Mouse (Mus musculus): Measurements from ENCODE around the gene Wdr74. TPM values are rescaled to one million over a fixed set of nuclear protein-coding genes. Genes with fewer than 3 reads are reported as not detected.

The Wdr74 gene
- total RNA-seq, 2 experiments from 2014 or later: 52.6 to 53.3 TPM

- DNase-seq (ENCODE audit: low spot score in 2 of 2): peak; percentile 91 to 93
Measured at GRCm38 (mm10) chr19:8741243-8741869, 5.7 kb downstream of the Wdr74 start, which contains the start of gene Stx5a. Gene Stx5a (plus strand): TSS chr19:8741413.

- DNase-seq (ENCODE audit: low spot score in 2 of 2): no peak
Measured at GRCm38 (mm10) chr19:8742176-8742575, 6.5 kb downstream of the Wdr74 start.

- no peak for DNase-seq (ENCODE audit: low spot score in 2 of 2)
Measured at GRCm38 (mm10) chr19:8745382-8745781, 9.8 kb downstream of the Wdr74 start.

GRCm38 (mm10) chr19:8747368-8747767 is 11.7 kb downstream of the Wdr74 start:
- no peak for DNase-seq (ENCODE audit: low spot score in 2 of 2)

- no peak for DNase-seq (ENCODE audit: low spot score in 2 of 2)
Measured at GRCm38 (mm10) chr19:8755652-8756051, 20.0 kb downstream of the Wdr74 start.

GRCm38 (mm10) chr19:8756635-8757387 is 21.2 kb downstream of the Wdr74 start, which contains the start of gene Nxf1:
Gene Nxf1 (plus strand): TSS chr19:8757073.
- DNase-seq (ENCODE audit: low spot score in 2 of 2): peak; percentile 89 to 94

- DNase-seq (ENCODE audit: low spot score in 2 of 2): no peak
Measured at GRCm38 (mm10) chr19:8757471-8757998, 21.9 kb downstream of the Wdr74 start.

GRCm38 (mm10) chr19:8758899-8759298 is 23.3 kb downstream of the Wdr74 start:
- DNase-seq (ENCODE audit: low spot score in 2 of 2): no peak

GRCm38 (mm10) chr19:8760757-8761156 is 25.1 kb downstream of the Wdr74 start:
- no peak for DNase-seq (ENCODE audit: low spot score in 2 of 2)

- no peak for DNase-seq (ENCODE audit: low spot score in 2 of 2)
Measured at GRCm38 (mm10) chr19:8763276-8763675, 27.6 kb downstream of the Wdr74 start.

GRCm38 (mm10) chr19:8765562-8765961 is 29.9 kb downstream of the Wdr74 start:
- DNase-seq (ENCODE audit: low spot score in 2 of 2): no peak

GRCm38 (mm10) chr19:8770567-8771270 is 35.1 kb downstream of the Wdr74 start, which contains the start of gene Tmem223:
Gene Tmem223 (plus strand): TSS chr19:8770996.
- DNase-seq (ENCODE audit: low spot score in 2 of 2): peak; percentile 81 to 84

- no peak for DNase-seq (ENCODE audit: low spot score in 2 of 2)
Measured at GRCm38 (mm10) chr19:8772996-8773395, 37.4 kb downstream of the Wdr74 start.

- no peak for DNase-seq (ENCODE audit: low spot score in 2 of 2)
Measured at GRCm38 (mm10) chr19:8773409-8773808, 37.8 kb downstream of the Wdr74 start.

GRCm38 (mm10) chr19:8774086-8774835 is 38.6 kb downstream of the Wdr74 start, which contains the start of gene Tmem179b:
Gene Tmem179b (minus strand): TSS chr19:8774467.
- peak; percentile 98 for DNase-seq (ENCODE audit: low spot score in 2 of 2)

- DNase-seq (ENCODE audit: low spot score in 2 of 2): no peak
Measured at GRCm38 (mm10) chr19:8774951-8775421, 39.4 kb downstream of the Wdr74 start.

- peak; percentile 83 to 87 for DNase-seq (ENCODE audit: low spot score in 2 of 2)
Measured at GRCm38 (mm10) chr19:8786008-8786781, 50.6 kb downstream of the Wdr74 start, which contains the start of gene Taf6l. Gene Taf6l (minus strand): TSS chr19:8786417.

- no peak for DNase-seq (ENCODE audit: low spot score in 2 of 2)
Measured at GRCm38 (mm10) chr19:8788521-8788920, 52.9 kb downstream of the Wdr74 start.

GRCm38 (mm10) chr19:8789171-8789570 is 53.5 kb downstream of the Wdr74 start:
- DNase-seq (ENCODE audit: low spot score in 2 of 2): no peak

GRCm38 (mm10) chr19:8790171-8790570 is 54.5 kb downstream of the Wdr74 start:
- peak in 1 of 2 experiments; percentile 37 for DNase-seq (ENCODE audit: low spot score in 2 of 2)
